Mouse (Mus musculus) layer of hippocampus, adult 11-12 months (tissue): ENCODE results near the gene Jpt1.
"Not testable (repeated sequence)": the region's sequence is repeated elsewhere in the genome, so short reads cannot be mapped to it uniquely, and the experiment has no call there.

Source experiments
- DNase-seq: peaks from one replicate; pipeline ENCODE4 v3.0.0; 2022; ENCODE audit warnings: low spot score

Gene Jpt1

DNA sequence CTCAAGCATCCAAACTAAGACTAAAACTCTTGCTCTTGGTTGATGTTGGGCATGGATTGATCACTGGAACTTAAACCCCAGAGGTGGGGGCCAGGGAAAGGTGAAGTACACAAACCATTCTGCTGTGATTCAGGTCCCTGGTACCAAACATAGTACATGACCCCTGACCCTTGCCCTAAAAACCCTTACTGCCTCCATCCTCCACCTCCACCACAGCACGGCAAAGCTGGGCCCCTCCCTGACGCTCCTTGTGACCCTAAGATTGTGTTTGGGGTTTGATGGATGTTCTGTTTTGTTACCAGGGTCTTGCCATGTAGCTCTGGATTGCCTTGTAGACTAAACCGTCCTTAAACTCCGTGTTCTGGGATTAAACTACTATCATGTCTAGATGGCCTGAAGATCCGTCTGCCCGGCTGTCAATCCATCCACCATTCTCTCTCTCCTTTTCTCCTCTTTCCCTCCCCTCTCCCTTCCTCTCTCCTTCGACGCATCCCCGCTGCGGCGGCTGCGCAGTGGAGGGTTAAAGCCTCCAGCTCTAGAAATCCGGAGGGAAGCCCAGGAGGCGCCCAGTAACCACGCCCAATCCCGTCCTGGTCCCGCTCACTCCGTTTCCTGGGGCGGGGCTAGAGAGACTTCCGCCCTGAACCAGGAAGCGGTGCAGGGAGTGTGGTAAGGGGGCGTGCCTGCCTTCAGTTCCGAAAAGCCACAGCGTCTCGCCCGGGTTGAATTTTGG lies 39.0 kb downstream of the Jpt1 start, which contains the start of gene Armc7:
Gene Armc7 (plus strand): TSS at position 643 of the 733 bp plus-strand sequence.
- DNase-seq, result peak; percentile 94

DNA sequence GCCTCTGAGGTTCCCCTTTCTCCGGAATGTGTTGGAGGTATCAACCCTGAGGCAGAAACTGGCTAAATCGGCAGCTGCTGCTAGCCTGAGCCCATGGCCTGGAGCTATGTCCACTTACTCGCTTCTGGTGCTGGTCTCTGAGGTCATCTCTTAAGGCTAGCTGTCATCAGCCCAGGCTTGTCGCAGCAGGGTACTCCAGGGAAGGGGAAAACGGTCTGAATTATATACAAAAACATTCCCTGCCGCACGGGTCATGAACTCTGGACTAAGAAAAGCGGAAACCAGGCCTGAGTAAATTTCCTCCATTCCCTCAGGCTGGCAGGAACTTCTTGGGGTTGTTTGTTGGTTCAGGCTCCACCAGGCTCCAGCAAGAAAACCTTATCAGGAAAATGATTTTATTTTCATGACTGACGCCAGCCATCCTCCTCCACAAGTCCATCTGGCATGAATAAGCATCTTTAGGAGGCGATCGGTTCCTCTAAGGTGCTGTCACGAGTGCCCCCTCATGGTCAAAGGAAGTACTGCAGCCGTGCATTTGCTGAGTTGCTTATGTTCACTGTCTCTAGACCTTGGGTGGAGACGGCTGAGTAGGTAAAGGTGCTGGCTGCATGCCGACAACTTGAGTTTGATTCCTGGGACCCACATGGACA lies 40.4 kb downstream of the Jpt1 start:
- DNase-seq, result peak; percentile 98

DNA sequence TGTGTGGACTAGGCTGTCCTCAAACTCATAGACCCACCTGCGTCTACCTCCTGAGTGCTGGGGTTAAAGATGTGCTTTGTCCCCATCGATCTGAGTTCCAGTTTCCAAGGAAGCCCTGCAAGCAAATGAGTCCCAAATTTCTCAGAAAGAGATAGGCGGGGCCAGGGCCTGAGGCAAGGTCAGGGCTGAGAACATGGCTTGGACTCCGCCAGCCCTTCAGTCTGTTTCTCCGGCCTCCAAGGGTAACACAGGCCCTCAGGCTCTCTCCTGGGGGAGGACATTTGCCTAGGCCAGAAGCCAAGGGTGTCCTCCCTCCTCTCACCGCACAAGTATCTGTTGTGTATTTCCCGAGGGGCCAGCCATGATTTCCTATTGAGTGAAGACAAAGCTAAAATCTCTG lies 42.0 kb downstream of the Jpt1 start:
- DNase-seq, result no peak

DNA sequence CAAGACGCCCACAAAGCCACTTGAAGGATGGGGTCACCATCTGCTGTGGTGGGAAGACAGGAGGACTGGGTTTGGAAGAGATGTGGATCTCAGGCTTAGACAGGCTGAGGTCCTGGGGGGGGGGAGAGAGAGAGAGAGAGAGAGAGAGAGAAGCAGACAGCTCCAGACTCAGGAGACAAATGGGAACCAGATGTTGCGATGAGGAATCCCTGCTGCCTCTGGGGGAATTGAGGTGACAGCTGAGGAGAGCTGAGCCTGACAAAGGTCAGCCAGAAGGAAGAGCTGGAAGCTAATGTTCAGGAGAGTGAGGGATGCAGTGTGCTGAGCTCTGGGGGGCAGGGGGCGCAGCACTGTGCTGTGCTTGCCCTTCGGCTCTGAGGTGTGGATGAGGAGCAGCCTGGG lies 47.0 kb downstream of the Jpt1 start:
- DNase-seq, result no peak

DNA sequence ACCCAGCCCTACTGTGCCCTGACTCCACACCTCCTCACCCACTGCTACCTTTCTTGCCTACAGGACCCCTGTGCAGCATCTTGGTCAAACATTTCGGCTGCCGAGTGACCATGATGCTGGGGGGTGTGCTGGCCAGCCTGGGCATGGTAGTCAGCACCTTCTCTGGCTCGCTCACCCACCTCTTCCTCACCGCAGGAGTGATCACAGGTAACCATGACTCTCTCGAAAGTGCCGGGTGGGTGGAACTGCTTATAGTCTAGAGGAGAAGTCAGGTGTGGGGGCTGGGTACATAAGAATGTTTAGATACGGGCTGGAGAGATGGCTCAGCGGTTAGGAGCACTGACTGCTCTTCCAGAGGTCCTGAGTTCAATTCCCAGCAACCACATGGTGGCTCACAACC lies 49.3 kb downstream of the Jpt1 start:
- DNase-seq, result no peak

DNA sequence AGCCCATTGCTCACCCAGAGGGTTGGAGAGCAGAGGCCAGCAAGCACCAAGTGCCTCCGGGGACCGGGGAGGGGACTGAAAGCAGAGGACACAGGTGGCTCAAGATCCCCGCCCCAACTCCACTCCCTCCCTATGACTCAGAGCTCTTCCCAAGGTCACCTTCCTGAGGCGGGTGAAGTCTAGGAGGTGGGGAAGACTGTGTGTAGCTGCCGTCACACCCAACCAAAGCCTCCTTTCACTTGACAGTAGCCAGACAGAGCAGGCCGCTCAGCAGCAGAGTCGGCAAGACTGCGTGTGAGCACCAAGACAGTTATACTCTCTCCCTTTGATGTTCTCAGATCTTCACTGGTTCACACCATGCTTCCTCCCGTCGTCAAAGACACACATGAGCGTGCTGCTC lies 50.8 kb downstream of the Jpt1 start:
- no peak for DNase-seq

DNA sequence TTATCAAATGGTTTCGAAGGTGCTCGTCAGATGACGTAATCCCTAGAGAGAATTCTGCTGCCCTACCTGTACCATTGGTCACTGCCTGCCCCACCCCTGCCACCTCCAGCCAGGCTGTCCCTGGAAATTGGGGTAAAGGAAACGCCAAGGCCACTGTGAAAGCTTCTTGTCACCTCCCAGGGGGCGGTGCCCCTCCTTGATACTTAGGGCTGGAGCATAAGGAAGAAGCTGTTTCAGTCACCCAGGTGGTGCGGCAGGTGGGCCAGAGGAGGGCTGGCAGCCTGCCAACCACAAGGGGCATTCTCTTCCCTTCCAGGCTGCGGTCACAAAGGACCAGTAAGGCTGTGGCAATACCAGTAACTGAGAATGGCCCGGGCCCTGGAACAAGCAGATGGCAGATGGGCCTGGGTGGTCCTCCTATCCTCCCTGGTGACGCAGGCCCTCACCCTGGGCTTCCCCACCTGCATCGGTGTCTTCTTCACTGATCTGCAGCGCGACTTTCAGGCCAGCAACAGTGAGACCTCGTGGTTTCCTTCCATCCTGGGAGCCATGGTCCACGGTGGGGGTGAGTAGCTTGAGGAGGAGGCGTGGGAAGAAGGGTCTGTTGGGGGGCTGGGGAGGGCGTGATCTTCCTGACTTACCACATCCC lies 51.8 kb downstream of the Jpt1 start, which contains the start of gene Slc16a5:
Gene Slc16a5 (plus strand): TSS at position 232 of the 649 bp plus-strand sequence.
- no peak for DNase-seq

DNA sequence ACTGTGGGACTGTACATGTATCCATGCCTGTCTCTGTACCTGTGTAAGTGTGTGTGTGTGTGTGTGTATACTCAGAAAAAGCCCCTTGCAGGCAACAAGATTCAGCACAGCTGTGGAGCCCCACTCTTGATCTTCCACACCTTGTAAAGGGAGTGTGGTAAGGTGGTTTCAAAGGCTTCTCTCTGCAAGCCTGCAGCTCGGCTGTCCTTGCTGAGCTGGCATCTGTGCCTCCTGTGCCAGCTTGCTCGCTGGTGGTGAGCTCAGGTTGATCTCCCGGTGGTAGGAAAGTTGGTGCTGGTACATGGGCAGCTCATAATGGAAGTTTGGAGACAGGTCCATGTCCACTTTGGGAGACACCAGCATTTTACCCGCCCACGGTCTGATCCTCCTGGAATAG lies 52.3 kb downstream of the Jpt1 start:
- no peak for DNase-seq

DNA sequence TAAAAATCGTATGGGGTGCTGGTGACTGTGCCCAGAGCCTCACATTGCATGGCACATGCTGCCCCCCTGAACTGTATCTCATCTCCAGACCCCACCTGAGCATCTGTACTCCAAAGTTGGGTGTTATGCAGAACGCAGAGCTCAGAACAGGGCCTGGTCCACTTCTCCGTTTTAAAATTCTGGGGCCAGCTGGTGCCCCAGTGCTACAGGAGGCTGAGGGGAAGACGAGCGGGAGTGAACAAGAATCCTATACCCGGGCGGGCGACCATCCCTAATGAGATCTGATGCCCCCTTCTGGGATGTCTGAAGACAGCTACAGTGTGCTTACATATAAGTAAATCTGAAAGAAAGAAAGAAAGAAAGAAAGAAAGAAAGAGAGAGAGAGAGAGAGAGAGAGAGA lies 53.2 kb downstream of the Jpt1 start:
- DNase-seq, result no peak

DNA sequence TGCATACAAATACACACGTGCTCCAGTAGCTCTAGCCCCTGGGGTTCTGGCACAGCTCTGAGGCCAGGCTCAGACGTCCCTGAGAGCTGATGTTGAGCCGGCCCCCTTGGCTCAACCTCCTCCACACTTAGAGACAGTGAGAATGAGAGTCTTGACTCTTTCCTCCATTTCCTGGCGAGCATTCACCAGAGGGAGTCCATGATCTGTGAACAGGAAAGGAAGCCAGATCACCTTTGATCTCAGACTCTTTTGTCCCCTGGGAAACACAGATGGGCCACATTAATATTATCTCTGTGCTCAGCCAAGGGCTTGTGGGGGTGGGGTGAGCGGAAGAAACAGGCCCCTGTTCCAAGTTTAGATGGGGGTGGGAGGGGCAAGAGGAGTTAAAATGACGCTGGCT lies 56.8 kb downstream of the Jpt1 start:
- DNase-seq, result no peak

DNA sequence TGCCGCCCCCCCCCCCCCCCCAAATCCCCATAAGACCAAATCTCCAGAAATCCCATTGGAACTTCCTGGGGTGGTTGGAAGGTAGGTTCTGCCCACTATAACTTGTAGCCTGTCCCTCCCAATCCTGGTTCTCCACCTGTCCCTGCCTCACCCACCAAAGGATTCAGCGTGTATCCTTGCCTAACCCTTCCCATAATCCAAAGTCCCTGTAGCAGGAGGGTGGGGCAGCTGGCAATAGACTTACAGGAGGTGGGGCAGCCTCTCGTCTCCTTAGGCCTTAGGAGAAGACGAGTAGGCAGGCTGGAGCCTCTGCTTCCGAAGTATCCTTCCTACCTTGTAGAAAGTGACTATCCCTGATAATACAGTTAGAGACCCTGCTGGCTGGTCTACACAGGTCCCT lies 58.0 kb downstream of the Jpt1 start:
- DNase-seq, result no peak

DNA sequence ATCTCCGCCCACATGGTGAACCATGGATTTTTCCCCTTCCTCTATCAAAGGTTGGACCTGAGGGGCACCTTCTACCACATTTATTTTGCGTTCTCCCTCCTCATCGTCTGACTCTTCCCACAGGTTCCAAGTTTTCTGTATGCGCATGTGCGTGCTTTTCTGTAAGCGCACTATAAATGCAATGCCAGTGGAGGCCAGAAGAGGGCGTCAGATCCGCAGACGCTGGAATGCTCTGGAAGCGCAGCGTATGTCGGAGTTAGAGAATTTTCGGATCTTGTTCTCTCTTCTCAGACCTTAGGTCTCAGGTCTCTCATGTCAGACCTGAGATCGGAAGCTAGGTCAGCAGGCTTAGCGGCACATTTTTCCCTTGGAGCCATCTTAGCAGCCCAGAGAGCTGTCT lies 58.6 kb downstream of the Jpt1 start:
- no peak for DNase-seq

DNA sequence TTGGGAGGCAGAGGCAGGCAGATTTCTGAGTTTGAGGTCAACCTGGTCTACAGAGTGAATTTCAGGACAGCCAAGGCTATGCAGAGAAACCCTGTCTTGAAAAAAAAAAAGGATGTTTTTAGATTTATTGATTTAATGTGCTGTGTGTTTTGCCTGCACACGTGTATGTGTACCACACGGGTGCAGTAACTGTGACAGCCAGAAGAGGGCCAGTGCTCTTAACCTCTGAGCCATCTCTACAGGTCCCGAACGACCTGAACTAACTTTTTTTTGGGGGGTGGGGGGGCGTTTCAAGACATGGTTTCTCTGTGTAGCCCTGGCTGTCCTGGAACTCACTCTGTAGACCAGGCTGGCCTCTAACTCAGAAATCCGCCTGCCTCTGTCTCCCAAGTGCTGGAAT lies 59.4 kb downstream of the Jpt1 start:
- not testable (repeated sequence) for DNase-seq

DNA sequence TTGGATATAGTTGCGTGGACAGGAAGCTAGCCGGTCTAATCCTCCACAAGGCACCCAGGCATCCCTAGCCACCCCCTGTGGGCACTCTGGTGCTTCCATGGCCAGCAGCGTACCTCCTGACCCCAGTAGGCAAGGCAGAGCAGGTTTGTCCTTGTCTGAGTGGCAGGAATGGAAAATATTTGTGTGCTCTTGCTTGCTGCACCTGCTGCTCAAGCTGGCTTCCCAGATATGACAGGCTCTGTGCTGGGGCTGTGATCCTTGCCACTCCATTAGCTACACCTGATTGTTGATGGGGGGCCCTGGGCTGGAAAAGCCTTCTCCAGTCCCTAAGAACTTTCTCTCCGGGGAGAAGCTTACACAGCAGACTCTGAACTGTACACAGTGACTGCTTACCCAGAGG lies 60.9 kb downstream of the Jpt1 start:
- DNase-seq, result no peak

DNA sequence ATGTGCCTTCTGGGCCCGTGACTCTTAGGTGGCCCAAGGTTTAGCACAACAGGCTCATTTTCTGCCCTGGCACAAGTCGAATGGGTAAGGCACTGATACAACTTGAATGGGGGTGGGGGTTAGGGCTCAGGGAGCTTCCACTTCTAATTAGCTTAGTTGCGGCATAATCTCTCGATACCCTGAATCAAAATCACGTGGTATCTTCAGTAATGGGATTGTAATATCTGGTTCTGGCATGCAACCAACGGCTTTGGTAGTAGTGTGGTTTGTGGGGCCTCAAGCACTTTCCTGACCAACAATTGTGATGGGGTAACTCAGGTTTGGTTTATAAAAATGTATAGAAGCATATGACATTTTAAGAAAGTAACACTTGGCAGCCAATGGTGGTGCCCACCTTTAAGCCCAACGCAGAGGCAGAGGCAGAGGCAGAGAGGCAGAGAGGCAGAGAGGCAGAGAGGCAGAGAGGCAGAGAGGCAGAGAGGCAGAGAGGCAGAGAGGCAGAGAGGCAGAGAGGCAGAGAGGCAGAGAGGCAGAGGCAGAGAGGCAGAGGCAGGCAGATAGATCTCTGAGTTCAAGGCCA lies 61.8 kb downstream of the Jpt1 start:
- no peak for DNase-seq

DNA sequence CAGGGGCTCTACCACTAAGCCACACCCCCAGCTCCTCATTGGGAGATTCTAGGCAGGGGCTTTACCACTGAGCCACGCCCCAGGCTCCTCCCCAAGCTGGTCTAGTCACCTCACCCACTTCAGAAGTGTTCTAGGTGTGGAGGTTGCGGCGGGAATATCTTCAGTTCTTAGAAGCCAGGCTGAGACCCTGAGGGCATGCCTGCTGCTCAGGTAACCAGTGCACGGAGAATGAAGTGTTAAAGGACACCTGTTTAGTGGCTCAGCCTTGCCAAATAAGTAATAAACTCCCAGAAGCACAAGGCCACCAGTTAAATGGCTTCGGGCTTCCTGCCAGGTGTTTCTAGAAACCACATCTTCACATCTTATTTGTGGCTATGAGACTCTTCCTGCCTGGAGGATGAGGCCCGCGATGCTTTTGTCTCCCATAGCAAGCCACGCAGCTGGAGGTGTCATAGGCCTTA lies 62.4 kb downstream of the Jpt1 start:
- DNase-seq, result no peak

DNA sequence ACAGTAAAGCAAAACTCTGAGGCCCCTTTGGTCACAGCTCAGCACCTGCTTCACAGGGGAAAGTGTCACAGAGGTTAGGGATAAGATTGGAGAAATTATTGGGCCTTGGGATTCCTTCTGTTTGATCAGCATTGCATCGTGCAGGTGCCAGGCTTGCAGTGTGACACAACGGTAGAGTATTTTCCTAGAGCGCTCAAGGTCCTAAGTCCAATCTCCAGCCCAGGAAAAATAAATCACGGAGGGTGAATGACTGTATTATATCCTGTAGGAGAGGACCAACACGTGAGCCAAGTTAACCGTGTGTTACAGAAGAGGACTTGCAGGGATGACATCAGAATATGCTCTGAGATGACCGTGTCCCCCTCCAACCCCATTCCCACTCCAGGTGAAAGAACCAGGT lies 64.0 kb downstream of the Jpt1 start:
- DNase-seq, result no peak

DNA sequence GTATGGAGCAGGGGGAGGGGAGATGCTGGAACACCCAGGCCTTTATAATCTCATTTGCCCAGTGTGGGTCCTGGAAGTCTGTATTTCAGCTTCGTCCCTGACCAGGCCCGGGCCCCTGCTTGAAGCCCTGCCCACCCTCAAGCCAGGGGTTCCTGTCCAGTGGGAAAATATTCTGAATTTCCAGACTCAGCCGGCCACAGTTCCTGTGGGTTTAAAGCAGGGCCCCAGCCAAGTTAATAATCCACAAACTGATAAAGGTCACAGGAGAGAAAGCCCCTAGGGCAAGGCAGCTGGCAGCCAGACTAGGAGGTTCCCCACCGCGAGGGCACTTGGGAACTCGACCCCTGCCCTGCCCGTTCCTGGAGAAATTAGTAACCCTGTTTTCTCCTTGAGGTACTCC lies 65.2 kb downstream of the Jpt1 start:
- no peak for DNase-seq

DNA sequence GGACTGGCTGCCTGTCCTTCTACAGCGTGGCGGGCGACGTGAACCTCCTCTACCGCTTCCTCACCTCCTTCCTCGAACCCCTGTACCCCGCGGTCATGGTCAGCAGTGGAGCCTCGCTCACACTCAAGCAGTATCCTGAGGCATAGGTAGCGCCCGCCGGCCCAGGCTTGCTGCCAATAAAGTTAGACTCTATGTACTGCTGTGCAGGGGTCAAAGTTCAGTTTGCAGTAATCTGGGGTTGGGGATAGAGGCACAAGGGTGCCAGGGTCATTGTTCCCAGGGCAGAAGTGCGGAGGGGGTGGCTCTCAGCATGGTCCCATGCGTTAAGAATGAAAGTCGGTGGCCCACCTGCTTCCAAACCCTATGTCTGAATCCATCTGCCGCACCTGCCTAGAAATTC lies 66.1 kb downstream of the Jpt1 start:
- no peak for DNase-seq
